Mouse (Mus musculus): Measurements from ENCODE around the gene Rmnd5b. TPM values are rescaled to one million over a fixed set of nuclear protein-coding genes. Genes with fewer than 3 reads are reported as not detected.
"Not testable (repeated sequence)": the region's sequence is repeated elsewhere in the genome, so short reads cannot be mapped to it uniquely, and the experiment has no call there.

Rmnd5b gene
- polyA plus RNA-seq, 1 experiment from 2014 or later = 40.0 TPM

DNA sequence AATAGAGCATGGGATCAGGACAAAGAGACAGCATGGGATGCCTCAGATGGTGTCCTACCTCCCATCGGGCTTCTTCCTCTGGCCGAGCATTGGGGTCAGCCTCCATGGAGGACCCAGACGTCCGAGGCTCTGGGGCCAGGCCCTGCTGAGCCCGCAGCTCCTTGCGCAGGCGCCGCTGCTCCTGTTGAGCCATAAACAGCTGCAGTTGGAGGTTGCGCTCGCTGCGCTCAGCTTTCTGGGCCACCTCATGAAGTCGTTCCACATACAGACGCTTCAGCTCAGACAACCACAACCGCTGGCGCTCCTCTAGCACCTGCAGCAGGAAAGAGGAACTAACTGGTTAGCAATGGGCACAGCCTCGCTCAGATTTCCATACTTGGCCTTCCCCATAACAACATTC, 8.5 kb upstream of the Rmnd5b start:
- Histone ChIP-seq H3K36me3 (ENCODE audit: control insufficient read depth, insufficient read depth, low read length) (no peaks in the 10 kb centered on the region), H3K4me1 (ENCODE audit: control insufficient read depth, insufficient read depth, low read length) (peaks cover 21% of the 10 kb centered on the region; the same call in 1 of the 2 replicates), H3K27me3 (ENCODE audit: control insufficient read depth, insufficient read depth, low read length) (no peaks in the 10 kb centered on the region), H3K27ac (ENCODE audit: low read length) (no peak overlapping the region), H3K9me3 (replicated peaks; ENCODE audit: control insufficient read depth, low read length) (no peaks in the 10 kb centered on the region), H3K4me3 (replicated peaks; ENCODE audit: low read length) (no peak overlapping the region), H3K9ac (ENCODE audit: low read length) (no peak overlapping the region), H3K4me2 (ENCODE audit: low read depth, low read length) (no peak overlapping the region)
- no peak for ATAC-seq (ENCODE audit: insufficient read depth, low FRiP score)
- WGBS = 83% methylated on average over 16 of the region's 16 CpGs

DNA sequence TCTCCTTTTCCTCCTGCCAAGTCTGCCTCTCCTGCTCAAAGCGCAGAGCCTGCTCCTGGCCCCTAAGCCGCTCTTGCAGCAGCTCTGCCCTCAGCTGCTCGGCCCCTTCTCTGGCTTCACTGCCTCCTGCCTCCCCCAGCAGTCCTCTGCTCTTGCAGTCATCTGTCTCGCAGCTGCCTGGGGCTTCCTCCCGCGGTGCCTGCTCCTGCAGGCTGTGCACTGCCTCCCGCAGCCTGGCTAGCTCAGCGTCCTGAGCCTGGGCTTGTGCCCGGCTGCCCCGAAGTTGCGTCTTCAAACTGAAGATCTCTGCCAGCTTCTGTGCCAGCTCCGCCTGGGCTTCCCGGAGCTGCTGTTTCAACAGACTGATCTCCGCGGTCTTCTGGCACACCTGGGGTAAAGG, 8.1 kb upstream of the Rmnd5b start:
- H3K9ac ChIP-seq (ENCODE audit: low read length) = no peak overlapping the region
- H3K27ac ChIP-seq (ENCODE audit: low read length) = no peak overlapping the region
- no peak overlapping the region for H3K4me3 ChIP-seq (replicated peaks; ENCODE audit: low read length)
- no peaks in the 10 kb centered on the region for H3K36me3 ChIP-seq (ENCODE audit: control insufficient read depth, insufficient read depth, low read length)
- H3K4me1 ChIP-seq (ENCODE audit: control insufficient read depth, insufficient read depth, low read length) = 0 out of 2 replicates have a peak, but pooled peaks cover 16% of the 10 kb centered on the region
- H3K4me2 ChIP-seq (ENCODE audit: low read depth, low read length) = no peak overlapping the region
- WGBS = 55% methylated on average over 15 of the region's 15 CpGs
- H3K9me3 ChIP-seq (replicated peaks; ENCODE audit: control insufficient read depth, low read length) = no peaks in the 10 kb centered on the region
- H3K27me3 ChIP-seq (ENCODE audit: control insufficient read depth, insufficient read depth, low read length) = no peaks in the 10 kb centered on the region
- no peak for ATAC-seq (ENCODE audit: insufficient read depth, low FRiP score)

DNA sequence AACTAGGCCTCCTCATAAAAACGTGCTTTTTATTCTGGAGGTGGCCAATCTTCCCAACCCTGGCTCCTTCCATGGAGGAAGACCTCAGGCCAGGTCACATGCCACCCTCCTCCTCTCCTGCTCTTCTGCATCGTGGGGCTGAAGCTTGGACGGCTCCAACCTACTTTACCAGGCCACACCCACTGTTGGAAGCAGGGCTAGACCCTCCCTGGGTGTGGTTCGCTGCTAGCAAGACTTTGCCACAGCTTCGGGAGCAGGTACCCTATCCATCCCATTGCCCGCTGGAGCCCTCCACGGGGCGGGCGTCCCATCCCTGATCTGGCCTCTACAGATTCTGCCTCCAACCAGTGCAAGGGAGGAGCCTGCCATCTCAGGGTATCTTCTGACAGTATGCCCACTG, 7.5 kb upstream of the Rmnd5b start:
- Histone ChIP-seq H3K4me3 (replicated peaks; ENCODE audit: low read length) (no peak overlapping the region), H3K9me3 (replicated peaks; ENCODE audit: control insufficient read depth, low read length) (no peaks in the 10 kb centered on the region), H3K27ac (ENCODE audit: low read length) (no peak overlapping the region), H3K27me3 (ENCODE audit: control insufficient read depth, insufficient read depth, low read length) (no peaks in the 10 kb centered on the region), H3K4me1 (ENCODE audit: control insufficient read depth, insufficient read depth, low read length) (peaks cover 11% of the 10 kb centered on the region), H3K36me3 (ENCODE audit: control insufficient read depth, insufficient read depth, low read length) (no peaks in the 10 kb centered on the region), H3K9ac (ENCODE audit: low read length) (no peak overlapping the region), H3K4me2 (ENCODE audit: low read depth, low read length) (no peak overlapping the region)
- 63% methylated on average over 9 of the region's 9 CpGs for WGBS
- no peak for ATAC-seq (ENCODE audit: insufficient read depth, low FRiP score)

DNA sequence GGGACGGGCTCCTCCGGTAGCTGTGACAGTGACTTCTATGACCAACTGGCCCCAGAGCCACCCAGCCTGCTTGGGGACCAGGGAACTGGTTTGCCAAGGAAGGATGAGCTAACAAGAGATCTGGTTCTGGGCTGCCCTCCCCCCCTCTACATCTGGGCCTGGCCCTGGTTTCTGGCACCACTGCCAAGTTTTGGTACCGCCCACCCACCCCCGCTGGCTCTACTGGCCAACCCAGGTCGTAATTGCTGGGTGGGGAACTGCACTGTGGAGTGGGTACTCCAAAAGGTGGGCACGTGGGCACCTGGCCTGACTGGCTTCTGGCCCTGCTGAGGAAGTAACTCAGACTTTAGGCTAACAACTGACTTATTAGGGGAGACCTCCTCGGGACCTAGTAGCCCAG, 5.1 kb upstream of the Rmnd5b start:
- no peak; the same call in 1 of the 2 replicates for ATAC-seq (ENCODE audit: insufficient read depth, low FRiP score)
- Histone ChIP-seq H3K4me2 (ENCODE audit: low read depth, low read length) (no peak overlapping the region), H3K9me3 (replicated peaks; ENCODE audit: control insufficient read depth, low read length) (no peaks in the 10 kb centered on the region), H3K36me3 (ENCODE audit: control insufficient read depth, insufficient read depth, low read length) (no peaks in the 10 kb centered on the region), H3K9ac (ENCODE audit: low read length) (no peak overlapping the region; the same call in 1 of the 2 replicates), H3K4me3 (replicated peaks; ENCODE audit: low read length) (no peak overlapping the region), H3K27ac (ENCODE audit: low read length) (no peak overlapping the region), H3K4me1 (ENCODE audit: control insufficient read depth, insufficient read depth, low read length) (peaks cover 14% of the 10 kb centered on the region), H3K27me3 (ENCODE audit: control insufficient read depth, insufficient read depth, low read length) (no peaks in the 10 kb centered on the region)
- WGBS = 81% methylated on average over 7 of the region's 7 CpGs

DNA sequence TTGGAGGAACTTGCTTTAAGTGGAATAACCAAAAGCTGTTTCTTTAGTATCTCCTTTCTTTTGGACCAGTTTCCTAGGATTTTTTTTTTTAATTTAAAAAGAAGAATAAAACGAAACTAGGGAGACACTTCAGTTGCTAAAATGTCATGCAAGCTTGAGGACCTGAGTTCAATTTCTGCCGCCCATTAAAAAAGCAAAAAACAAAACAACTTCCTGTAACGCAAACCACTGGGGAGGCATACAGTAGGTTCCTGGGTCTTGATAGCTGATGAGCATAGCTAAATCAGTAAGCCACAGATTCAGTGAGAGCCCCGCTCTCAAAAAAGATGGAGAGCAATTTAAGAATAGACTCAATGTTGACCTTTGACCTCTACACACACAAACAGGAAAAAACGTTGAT, 2.8 kb upstream of the Rmnd5b start:
- no peak overlapping the region for H3K9ac ChIP-seq (ENCODE audit: low read length)
- peak overlapping the region; percentile 50 for H3K4me2 ChIP-seq (ENCODE audit: low read depth, low read length)
- H3K9me3 ChIP-seq (replicated peaks; ENCODE audit: control insufficient read depth, low read length) = no peaks in the 10 kb centered on the region
- WGBS = 69% methylated on average over 5 of the region's 5 CpGs
- H3K4me1 ChIP-seq (ENCODE audit: control insufficient read depth, insufficient read depth, low read length) = peaks cover 10% of the 10 kb centered on the region
- no peak for ATAC-seq (ENCODE audit: insufficient read depth, low FRiP score)
- no peaks in the 10 kb centered on the region for H3K27me3 ChIP-seq (ENCODE audit: control insufficient read depth, insufficient read depth, low read length)
- no peak overlapping the region; the same call in 1 of the 2 replicates for H3K4me3 ChIP-seq (replicated peaks; ENCODE audit: low read length)
- 0 out of 2 replicates have a peak overlapping the region, but pooled peaks have one; percentile 74 for H3K27ac ChIP-seq (ENCODE audit: low read length)
- H3K36me3 ChIP-seq (ENCODE audit: control insufficient read depth, insufficient read depth, low read length) = no peaks in the 10 kb centered on the region

DNA sequence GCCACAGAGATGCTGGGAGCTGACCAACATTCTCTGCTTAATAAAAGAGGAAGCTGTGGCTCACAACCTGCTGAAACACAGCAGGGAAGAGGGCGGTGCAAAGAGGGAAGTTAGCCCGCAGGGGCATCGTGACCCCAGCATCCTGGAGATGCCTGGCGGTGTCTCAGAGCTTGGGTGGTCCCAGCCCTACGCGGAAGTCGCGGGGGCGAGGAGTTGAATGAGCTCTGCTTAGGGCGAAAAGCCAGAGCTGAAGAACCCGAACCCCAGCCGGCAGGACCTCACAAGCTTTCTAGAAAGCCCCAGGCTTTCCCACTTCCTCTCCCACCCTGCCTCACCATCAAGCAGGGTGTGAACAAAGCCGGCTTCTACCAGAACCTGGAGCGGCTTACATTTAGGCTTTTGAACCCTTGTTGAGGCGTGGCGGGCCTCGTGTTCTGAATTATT, 2.3 kb upstream of the Rmnd5b start:
- 7% methylated on average over 17 of the region's 17 CpGs for WGBS
- H3K27me3 ChIP-seq (ENCODE audit: control insufficient read depth, insufficient read depth, low read length) = no peaks in the 10 kb centered on the region
- H3K9me3 ChIP-seq (replicated peaks; ENCODE audit: control insufficient read depth, low read length) = no peaks in the 10 kb centered on the region
- H3K4me2 ChIP-seq (ENCODE audit: low read depth, low read length) = peak overlapping the region; percentile 50
- H3K4me1 ChIP-seq (ENCODE audit: control insufficient read depth, insufficient read depth, low read length) = peaks cover 10% of the 10 kb centered on the region
- no peaks in the 10 kb centered on the region for H3K36me3 ChIP-seq (ENCODE audit: control insufficient read depth, insufficient read depth, low read length)
- peak overlapping the region; percentile 60 for H3K9ac ChIP-seq (ENCODE audit: low read length)
- ATAC-seq (ENCODE audit: insufficient read depth, low FRiP score) = no peak
- peak overlapping the region; percentile 25 for H3K4me3 ChIP-seq (replicated peaks; ENCODE audit: low read length)
- H3K27ac ChIP-seq (ENCODE audit: low read length) = peak overlapping the region; percentile 74

DNA sequence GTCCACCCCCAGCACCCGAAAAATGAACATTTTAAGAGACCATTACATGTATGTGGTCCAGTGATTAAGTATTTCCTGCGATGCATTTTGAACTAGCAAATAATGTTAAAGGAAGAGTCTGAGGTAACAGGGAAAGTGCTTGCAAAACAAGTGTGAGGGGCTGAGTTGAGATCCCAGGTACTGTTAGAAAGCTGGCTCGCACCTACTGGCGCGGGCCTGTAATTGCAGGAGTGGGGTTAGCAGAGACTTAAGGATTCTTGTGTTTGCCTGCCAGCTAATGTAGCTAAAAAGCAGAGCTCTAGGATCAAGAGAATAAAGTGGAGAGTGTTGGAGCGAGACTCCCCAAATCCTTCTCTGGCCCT, 608 bp upstream of the Rmnd5b start:
- Histone ChIP-seq H3K36me3 (ENCODE audit: control insufficient read depth, insufficient read depth, low read length) (no peaks in the 10 kb centered on the region), H3K4me1 (ENCODE audit: control insufficient read depth, insufficient read depth, low read length) (peaks cover 10% of the 10 kb centered on the region), H3K4me3 (replicated peaks; ENCODE audit: low read length) (peak overlapping the region; percentile 68), H3K9me3 (replicated peaks; ENCODE audit: control insufficient read depth, low read length) (no peaks in the 10 kb centered on the region), H3K27ac (ENCODE audit: low read length) (peak overlapping the region; percentile 88), H3K4me2 (ENCODE audit: low read depth, low read length) (peak overlapping the region; percentile 72), H3K27me3 (ENCODE audit: control insufficient read depth, insufficient read depth, low read length) (no peaks in the 10 kb centered on the region), H3K9ac (ENCODE audit: low read length) (peak overlapping the region; percentile 81)
- ATAC-seq (ENCODE audit: insufficient read depth, low FRiP score) = peak; percentile 42; the same call in 1 of the 2 replicates
- 4% methylated on average over 6 of the region's 6 CpGs for WGBS

DNA sequence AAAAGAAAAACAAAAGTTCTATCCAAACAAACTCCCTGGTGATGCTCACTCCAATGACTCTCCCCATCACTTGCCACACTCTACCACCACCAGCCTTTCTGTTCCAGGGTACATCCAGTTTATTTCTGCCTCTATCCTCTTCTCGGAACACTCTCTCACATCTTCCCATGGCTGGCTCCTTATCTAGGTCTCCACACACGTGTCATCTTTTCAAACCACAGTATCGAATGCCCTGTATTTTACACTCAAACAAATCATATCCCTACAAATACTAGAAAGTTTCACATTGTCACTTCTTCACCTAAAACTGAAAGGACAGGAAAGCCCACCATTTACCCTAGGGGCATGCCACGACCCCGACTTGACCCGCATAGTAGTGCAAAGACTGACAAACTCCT, 570 bp downstream of the Rmnd5b start:
- Histone ChIP-seq H3K36me3 (ENCODE audit: control insufficient read depth, insufficient read depth, low read length) (no peaks in the 10 kb centered on the region), H3K27me3 (ENCODE audit: control insufficient read depth, insufficient read depth, low read length) (no peaks in the 10 kb centered on the region), H3K9ac (ENCODE audit: low read length) (peak overlapping the region; percentile 81), H3K27ac (ENCODE audit: low read length) (peak overlapping the region; percentile 88), H3K4me1 (ENCODE audit: control insufficient read depth, insufficient read depth, low read length) (peaks cover 10% of the 10 kb centered on the region), H3K4me3 (replicated peaks; ENCODE audit: low read length) (peak overlapping the region; percentile 68), H3K4me2 (ENCODE audit: low read depth, low read length) (peak overlapping the region; percentile 72), H3K9me3 (replicated peaks; ENCODE audit: control insufficient read depth, low read length) (no peaks in the 10 kb centered on the region)
- 7% methylated on average over 6 of the region's 6 CpGs for WGBS
- no peak for ATAC-seq (ENCODE audit: insufficient read depth, low FRiP score)

DNA sequence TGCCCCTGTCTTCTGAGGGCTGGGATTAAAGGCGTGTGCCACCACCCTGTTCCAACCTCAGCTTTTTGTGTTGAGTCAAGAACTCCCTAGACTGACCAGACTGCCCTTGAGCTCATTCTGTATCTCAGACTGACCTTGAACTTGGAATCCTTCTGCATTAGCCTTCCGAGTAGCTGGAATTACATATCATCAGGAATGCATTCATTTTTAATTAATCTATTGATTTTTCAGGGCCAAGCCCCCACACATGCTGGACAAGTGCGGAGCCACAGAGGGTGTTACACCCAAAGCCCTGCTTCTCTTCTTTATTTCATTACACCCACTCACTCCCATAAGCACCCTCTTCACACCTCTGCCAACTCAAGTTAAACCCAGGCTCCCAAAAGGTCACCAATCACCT, 2.0 kb downstream of the Rmnd5b start:
- Histone ChIP-seq H3K9ac (ENCODE audit: low read length) (no peak overlapping the region), H3K27ac (ENCODE audit: low read length) (no peak overlapping the region)

DNA sequence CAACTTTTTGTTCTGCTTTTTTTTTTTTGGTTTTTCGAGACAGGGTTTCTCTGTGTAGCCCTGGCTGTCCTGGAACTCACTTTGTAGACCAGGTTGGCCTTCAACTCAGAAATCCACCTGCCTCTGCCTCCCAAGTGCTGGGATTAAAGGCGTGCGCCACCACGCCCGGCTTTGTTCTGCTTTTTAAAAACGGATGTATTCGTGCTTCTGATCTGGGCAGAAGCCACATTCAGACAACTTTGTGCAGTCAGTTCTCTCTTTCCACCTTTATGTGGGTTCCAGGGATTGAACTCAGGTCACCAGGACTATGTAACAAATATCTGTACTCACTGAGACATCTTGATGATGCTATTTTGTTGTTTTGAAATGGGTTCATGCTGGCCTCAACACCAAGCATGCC, 2.5 kb downstream of the Rmnd5b start:
- not testable (repeated sequence) for H3K9me3 ChIP-seq (replicated peaks; ENCODE audit: control insufficient read depth, low read length); H3K4me2 ChIP-seq (ENCODE audit: low read depth, low read length); H3K36me3 ChIP-seq (ENCODE audit: control insufficient read depth, insufficient read depth, low read length); H3K9ac ChIP-seq (ENCODE audit: low read length); H3K4me3 ChIP-seq (replicated peaks; ENCODE audit: low read length); H3K27me3 ChIP-seq (ENCODE audit: control insufficient read depth, insufficient read depth, low read length); H3K4me1 ChIP-seq (ENCODE audit: control insufficient read depth, insufficient read depth, low read length); ATAC-seq (ENCODE audit: insufficient read depth, low FRiP score); H3K27ac ChIP-seq (ENCODE audit: low read length)
- 89% methylated on average over 7 of the region's 7 CpGs for WGBS

More for the DNA sequence above, 2.0 kb downstream of the Rmnd5b start:
- Histone ChIP-seq H3K4me3 (replicated peaks; ENCODE audit: low read length) (no peak overlapping the region), H3K4me2 (ENCODE audit: low read depth, low read length) (no peak overlapping the region), H3K9me3 (replicated peaks; ENCODE audit: control insufficient read depth, low read length) (no peaks in the 10 kb centered on the region), H3K36me3 (ENCODE audit: control insufficient read depth, insufficient read depth, low read length) (no peaks in the 10 kb centered on the region), H3K4me1 (ENCODE audit: control insufficient read depth, insufficient read depth, low read length) (peaks cover 10% of the 10 kb centered on the region), H3K27me3 (ENCODE audit: control insufficient read depth, insufficient read depth, low read length) (no peaks in the 10 kb centered on the region)
- ATAC-seq (ENCODE audit: insufficient read depth, low FRiP score) = no peak
- 90% methylated on average over 3 of the region's 3 CpGs for WGBS
